In the genomic region with DNA sequence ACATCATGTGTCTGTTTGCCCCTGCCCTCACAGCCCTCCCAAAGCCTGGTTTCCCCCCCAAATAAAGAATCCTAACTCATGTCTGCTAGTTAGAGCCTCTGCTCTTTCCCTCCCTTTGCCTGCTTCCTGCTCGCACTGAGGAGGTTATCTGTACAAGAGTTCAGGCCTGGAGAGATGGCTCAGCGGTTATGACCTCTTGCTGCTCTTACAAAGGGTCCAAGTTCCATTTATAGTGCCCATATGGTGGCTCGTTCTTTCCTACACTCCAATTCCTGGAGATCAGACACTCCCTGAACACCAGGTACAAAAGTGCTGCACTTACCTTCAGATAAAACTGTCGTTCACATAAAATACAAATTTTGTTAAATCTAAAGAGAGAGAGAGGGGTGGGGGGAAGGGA, we compare ENCODE assay signal across 18 mouse cellular contexts. TPM values are rescaled to one million over a fixed set of nuclear protein-coding genes. Genes with fewer than 3 reads are reported as not detected.
DNase-seq lines count a peak whose midpoint lies in the region; ATAC-seq and TF ChIP-seq lines count a peak whose summit lies in the region.
"Had no signal": no experiment of that assay in that cellular context is flagged by ENCODE, and none has a peak within 500 bp of the region (broad histone marks: within the 10 kb centered on the region; RNA-seq: fewer than 3 reads in every experiment).

No protein-coding gene starts in this region.

- ATAC-seq in midbrain, embryonic 11.5 days (ENCODE audit: low FRiP score) = no peak
- no peak for ATAC-seq in midbrain, embryonic 14.5 days (ENCODE audit: low FRiP score, low TSS enrichment)
- ATAC-seq in intestine, embryonic 16.5 days = peak; percentile 79
- ATAC-seq: forebrain, embryonic 13.5 days; forebrain, embryonic 15.5 days had no signal

- no peaks in the 10 kb centered on the region for H3K9me3 ChIP-seq in midbrain, embryonic 11.5 days (ENCODE audit: control insufficient read depth, low read length)
- H3K9me3 ChIP-seq in midbrain, embryonic 14.5 days (ENCODE audit: control insufficient read depth, low read length) = no peaks in the 10 kb centered on the region
- H3K9me3 ChIP-seq in intestine, embryonic 16.5 days (ENCODE audit: control insufficient read depth, low read length) = no peaks in the 10 kb centered on the region
- H3K9me3 ChIP-seq: embryonic facial prominence, embryonic 10.5 days; embryonic facial prominence, embryonic 12.5 days; forebrain, embryonic 13.5 days; forebrain, embryonic 15.5 days had no signal

- no peak for TF ChIP-seq POLR2A in small intestine, adult 2 months (IDR thresholded peaks at IDR 0.05; ENCODE audit: low read depth, low read length)

- no peak overlapping the region for H3K4me2 ChIP-seq in midbrain, embryonic 11.5 days
- no peak overlapping the region for H3K4me2 ChIP-seq in midbrain, embryonic 14.5 days (ENCODE audit: low read length)
- H3K4me2 ChIP-seq in intestine, embryonic 16.5 days (ENCODE audit: low read depth, low read length) = no peak overlapping the region
- H3K4me2 ChIP-seq: embryonic facial prominence, embryonic 12.5 days; forebrain, embryonic 13.5 days; forebrain, embryonic 15.5 days had no signal

- WGBS in midbrain, embryonic 11.5 days = 82% methylated on average over 4 of the region's 4 CpGs
- 83% methylated on average over 4 of the region's 4 CpGs for WGBS in midbrain, embryonic 14.5 days
- 55% methylated on average over 4 of the region's 4 CpGs for WGBS in intestine, embryonic 16.5 days
- 38% methylated on average over 4 of the region's 4 CpGs for WGBS in small intestine, adult 2 months

- no peaks in the 10 kb centered on the region for H3K36me3 ChIP-seq in midbrain, embryonic 11.5 days (ENCODE audit: control insufficient read depth, insufficient read depth, low read length)
- no peaks in the 10 kb centered on the region for H3K36me3 ChIP-seq in midbrain, embryonic 14.5 days (ENCODE audit: control insufficient read depth, insufficient read depth, low read length)
- no peaks in the 10 kb centered on the region for H3K36me3 ChIP-seq in intestine, embryonic 16.5 days (ENCODE audit: control insufficient read depth, insufficient read depth, low read length)
- H3K36me3 ChIP-seq in small intestine, adult 2 months (ENCODE audit: control insufficient read depth, insufficient read depth, low read length) = peaks cover 9% of the 10 kb centered on the region
- H3K36me3 ChIP-seq: embryonic facial prominence, embryonic 10.5 days; embryonic facial prominence, embryonic 12.5 days; forebrain, embryonic 15.5 days had no signal

- no peak overlapping the region for H3K9ac ChIP-seq in midbrain, embryonic 11.5 days (ENCODE audit: low read length)
- no peak overlapping the region for H3K9ac ChIP-seq in midbrain, embryonic 14.5 days (replicated peaks; ENCODE audit: low read length)
- no peak overlapping the region for H3K9ac ChIP-seq in intestine, embryonic 16.5 days (ENCODE audit: low read depth, low read length)
- H3K9ac ChIP-seq: embryonic facial prominence, embryonic 12.5 days; forebrain, embryonic 13.5 days; forebrain, embryonic 15.5 days had no signal

- no peak overlapping the region for H3K27ac ChIP-seq in midbrain, embryonic 11.5 days (ENCODE audit: low read depth, low read length)
- no peak overlapping the region for H3K27ac ChIP-seq in midbrain, embryonic 14.5 days (replicated peaks; ENCODE audit: low read depth, low read length)
- H3K27ac ChIP-seq in intestine, embryonic 16.5 days (ENCODE audit: low read length) = no peak overlapping the region
- peak overlapping the region; percentile 21; the same call in 1 of the 2 replicates for H3K27ac ChIP-seq in small intestine, adult 2 months (ENCODE audit: insufficient read depth, low read depth, low read length)
- H3K27ac ChIP-seq: embryonic facial prominence, embryonic 10.5 days; embryonic facial prominence, embryonic 12.5 days; forebrain, embryonic 13.5 days; forebrain, embryonic 15.5 days had no signal

- peak; percentile 19 for DNase-seq in midbrain, embryonic 11.5 days (ENCODE audit: low spot score, missing footprints)
- DNase-seq in midbrain, embryonic 14.5 days = no peak
- DNase-seq in spleen, postnatal 4 days (ENCODE audit: low spot score in 2 of 2) = no peak
- no peak for DNase-seq in retina, embryonic 14.5 days (ENCODE audit: low spot score)
- DNase-seq: adrenal gland, adult 8-10 months; adrenal gland, postnatal 14 days; adrenal gland, postnatal 36 days; cerebellum, adult 11-12 months; cerebellum, adult 2 months; cerebellum, adult 9-10 months; cerebellum, postnatal 10 days; cerebellum, postnatal 25 days had no signal

- H3K4me1 ChIP-seq in midbrain, embryonic 11.5 days (ENCODE audit: control insufficient read depth, insufficient read depth, low read length) = no peaks in the 10 kb centered on the region
- no peaks in the 10 kb centered on the region for H3K4me1 ChIP-seq in midbrain, embryonic 14.5 days (ENCODE audit: control insufficient read depth, insufficient read depth, low read length)
- H3K4me1 ChIP-seq in intestine, embryonic 16.5 days (ENCODE audit: control insufficient read depth, insufficient read depth, low read length) = no peaks in the 10 kb centered on the region
- peaks cover 5% of the 10 kb centered on the region; the same call in 1 of the 2 replicates for H3K4me1 ChIP-seq in small intestine, adult 2 months (ENCODE audit: control insufficient read depth, insufficient read depth, insufficient read length, low read length)
- H3K4me1 ChIP-seq: embryonic facial prominence, embryonic 10.5 days; embryonic facial prominence, embryonic 12.5 days; forebrain, embryonic 13.5 days; forebrain, embryonic 15.5 days had no signal

- no peaks in the 10 kb centered on the region for H3K27me3 ChIP-seq in midbrain, embryonic 11.5 days (ENCODE audit: control insufficient read depth, insufficient read depth, low read length)
- H3K27me3 ChIP-seq in midbrain, embryonic 14.5 days (ENCODE audit: control insufficient read depth, insufficient read depth, low read length) = no peaks in the 10 kb centered on the region
- H3K27me3 ChIP-seq in intestine, embryonic 16.5 days (replicated peaks; ENCODE audit: control insufficient read depth, insufficient read depth, low read length) = no peaks in the 10 kb centered on the region
- no peaks in the 10 kb centered on the region for H3K27me3 ChIP-seq in small intestine, adult 2 months (ENCODE audit: control insufficient read depth, insufficient read depth, low read length)
- H3K27me3 ChIP-seq: embryonic facial prominence, embryonic 12.5 days; forebrain, embryonic 13.5 days; forebrain, embryonic 15.5 days had no signal

- no peak overlapping the region for H3K4me3 ChIP-seq in midbrain, embryonic 11.5 days (ENCODE audit: low read depth, low read length)
- no peak overlapping the region for H3K4me3 ChIP-seq in midbrain, embryonic 14.5 days (replicated peaks; ENCODE audit: low read depth, low read length)
- H3K4me3 ChIP-seq in intestine, embryonic 16.5 days (ENCODE audit: low read length) = no peak overlapping the region
- H3K4me3 ChIP-seq in small intestine, adult 2 months (ENCODE audit: low read depth, low read length) = no peak overlapping the region
- H3K4me3 ChIP-seq: embryonic facial prominence, embryonic 10.5 days; embryonic facial prominence, embryonic 12.5 days; forebrain, embryonic 13.5 days; forebrain, embryonic 15.5 days had no signal

- TF ChIP-seq CTCF in small intestine, adult 2 months (IDR thresholded peaks at IDR 0.05; ENCODE audit: extremely low read depth, insufficient read length, insufficient replicate concordance, low read depth, low read length) = no peak

RNA-seq across cellular contexts. Expression of gene Slc22a21, which starts 7.9 kb away (rescaled TPM):
- polyA plus RNA-seq in midbrain, embryonic 11.5 days (2014; fragmentation: Nextera tagmentation; extraction: Ambion mirVana) = 2.5 and 2.9 TPM in 2 replicates
- 2.3 and 2.4 TPM in 2 replicates for polyA plus RNA-seq in midbrain, embryonic 14.5 days (2014; fragmentation: Nextera tagmentation; extraction: Ambion mirVana)
- 6.1 and 7.1 TPM in 2 replicates for polyA plus RNA-seq in intestine, embryonic 16.5 days (2015; fragmentation: Nextera tagmentation; extraction: Ambion mirVana)
- polyA plus RNA-seq in small intestine, adult 2 months (2012; rRNA removed) = 3.6 and 7.6 TPM in 2 replicates

RNA-seq across cellular contexts. Expression of gene Slc22a4, which starts 39.8 kb away (rescaled TPM):
- 1.4 and 1.5 TPM in 2 replicates for polyA plus RNA-seq in midbrain, embryonic 11.5 days (2014; fragmentation: Nextera tagmentation; extraction: Ambion mirVana)
- polyA plus RNA-seq in midbrain, embryonic 14.5 days (2014; fragmentation: Nextera tagmentation; extraction: Ambion mirVana) = 2.5 TPM in 2 replicates
- polyA plus RNA-seq in intestine, embryonic 16.5 days (2015; fragmentation: Nextera tagmentation; extraction: Ambion mirVana) = 0.87 and 1.4 TPM in 2 replicates
- polyA plus RNA-seq in small intestine, adult 2 months (2012; rRNA removed) = 6.3 and 18.9 TPM in 2 replicates
